Mouse (Mus musculus): ENCODE results near the gene Usp53. TPM values are rescaled to one million over a fixed set of nuclear protein-coding genes. Genes with fewer than 3 reads are reported as not detected.
"Not testable (repeated sequence)": the region's sequence is repeated elsewhere in the genome, so short reads cannot be mapped to it uniquely, and the experiment has no call there.

Usp53 gene
- polyA plus RNA-seq, 1 experiment from 2014 or later: 6.7 TPM

DNA sequence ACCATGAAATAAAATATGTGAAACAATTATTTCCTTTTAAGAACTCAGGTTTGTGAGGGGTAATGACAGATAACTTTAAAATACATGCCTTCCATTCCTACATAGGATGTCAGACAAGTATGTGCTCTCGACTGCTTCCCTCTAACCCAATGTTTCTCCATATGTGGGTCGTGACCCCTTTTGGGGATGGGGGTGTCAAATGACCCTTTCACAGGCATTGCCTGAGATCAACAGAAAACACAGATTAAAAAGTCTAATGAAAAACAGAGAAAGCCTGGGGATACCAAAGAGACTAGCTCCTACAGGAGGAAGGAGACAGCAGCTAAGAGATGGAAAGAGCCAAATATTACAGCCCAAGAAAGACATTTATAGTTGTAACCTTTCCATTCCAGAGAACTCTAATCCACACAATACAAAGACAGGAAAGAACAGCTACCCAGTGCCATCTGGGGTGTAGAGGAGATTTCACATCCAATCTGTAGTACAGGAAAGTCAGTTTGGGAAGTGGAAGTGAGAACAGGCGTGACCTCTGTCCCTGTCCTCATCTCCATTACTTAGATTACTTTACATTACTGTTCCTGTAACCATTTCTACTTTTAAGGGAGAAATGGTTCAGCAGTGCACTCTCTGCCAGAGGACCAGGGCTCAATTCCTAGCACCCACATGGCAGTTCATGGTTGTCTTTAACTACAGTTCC, 12.0 kb downstream of the Usp53 start:
- 75% methylated on average over 3 of the region's 3 CpGs for whole genome bisulfite sequencing
- Histone ChIP-seq H3K9me3 (replicated peaks; ENCODE audit: control insufficient read depth, low read length) (no peaks in the 10 kb centered on the region), H3K4me1 (ENCODE audit: control insufficient read depth, insufficient read depth, low read length) (peaks cover 10% of the 10 kb centered on the region; the same call in 1 of the 2 replicates), H3K4me2 (ENCODE audit: low read length) (no peak overlapping the region), H3K27ac (ENCODE audit: low read depth, low read length) (no peak overlapping the region), H3K27me3 (replicated peaks; ENCODE audit: control insufficient read depth, insufficient read depth, low read length) (no peaks in the 10 kb centered on the region), H3K36me3 (ENCODE audit: control insufficient read depth, insufficient read depth, low read length) (0 out of 2 replicates have a peak, but pooled peaks cover 7% of the 10 kb centered on the region), H3K9ac (ENCODE audit: low read length) (no peak overlapping the region), H3K4me3 (ENCODE audit: low read depth, low read length) (no peak overlapping the region)
- ATAC-seq (no peak), DNase-seq (ENCODE audit: low spot score) (no peak)

DNA sequence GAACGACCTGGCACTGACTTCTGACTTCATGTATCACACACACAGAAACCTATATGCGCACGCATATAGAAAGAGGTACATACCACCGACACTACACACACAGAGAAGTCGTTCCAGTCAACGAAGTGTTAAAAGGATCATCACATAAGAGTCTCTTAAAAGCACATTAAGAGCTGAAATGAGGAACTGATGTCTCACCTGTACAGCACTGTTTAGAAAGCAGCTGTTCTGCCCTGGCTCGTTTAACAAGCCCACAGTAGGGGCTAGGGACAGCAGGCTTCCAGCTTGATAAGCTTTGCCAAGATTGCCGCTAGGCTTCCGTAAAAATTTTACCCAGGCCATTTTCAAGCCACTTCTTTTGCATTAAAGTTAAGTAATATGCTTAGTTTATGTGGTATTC, 15.9 kb downstream of the Usp53 start:
- Histone ChIP-seq H3K27ac (ENCODE audit: low read depth, low read length) (no peak overlapping the region), H3K4me3 (ENCODE audit: low read depth, low read length) (no peak overlapping the region), H3K36me3 (ENCODE audit: control insufficient read depth, insufficient read depth, low read length) (peaks cover 7% of the 10 kb centered on the region; the same call in 1 of the 2 replicates), H3K4me2 (ENCODE audit: low read length) (no peak overlapping the region), H3K9me3 (replicated peaks; ENCODE audit: control insufficient read depth, low read length) (no peaks in the 10 kb centered on the region), H3K4me1 (ENCODE audit: control insufficient read depth, insufficient read depth, low read length) (no peaks in the 10 kb centered on the region), H3K9ac (ENCODE audit: low read length) (no peak overlapping the region), H3K27me3 (replicated peaks; ENCODE audit: control insufficient read depth, insufficient read depth, low read length) (no peaks in the 10 kb centered on the region)
- 88% methylated on average over 9 of the region's 9 CpGs for WGBS
- DNase-seq (ENCODE audit: low spot score) (no peak), ATAC-seq (no peak)

DNA sequence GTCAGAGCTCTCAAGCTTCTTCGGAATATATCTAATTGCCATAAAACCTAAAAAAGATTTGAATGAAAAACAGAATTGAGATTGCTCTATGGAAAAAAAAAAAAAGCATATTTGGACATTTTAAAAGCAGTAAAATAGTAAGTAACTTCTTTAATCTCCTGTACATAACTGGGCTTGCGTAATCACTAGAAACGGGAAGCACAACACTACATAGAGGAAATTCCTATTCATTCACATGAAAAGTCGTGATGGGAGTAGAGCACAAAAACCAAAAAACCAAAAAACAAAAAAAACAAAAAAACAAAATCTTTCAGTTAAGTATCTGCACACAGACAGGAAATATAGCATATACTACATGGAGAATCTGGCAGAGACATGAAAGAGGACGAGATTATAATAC, 20.0 kb downstream of the Usp53 start:
- no peak for ATAC-seq
- Histone ChIP-seq H3K27me3 (replicated peaks; ENCODE audit: control insufficient read depth, insufficient read depth, low read length) (no peaks in the 10 kb centered on the region), H3K27ac (ENCODE audit: low read depth, low read length) (no peak overlapping the region), H3K4me2 (ENCODE audit: low read length) (no peak overlapping the region), H3K4me3 (ENCODE audit: low read depth, low read length) (no peak overlapping the region), H3K9ac (ENCODE audit: low read length) (no peak overlapping the region), H3K9me3 (replicated peaks; ENCODE audit: control insufficient read depth, low read length) (no peaks in the 10 kb centered on the region), H3K36me3 (ENCODE audit: control insufficient read depth, insufficient read depth, low read length) (peaks cover 7% of the 10 kb centered on the region; the same call in 1 of the 2 replicates), H3K4me1 (ENCODE audit: control insufficient read depth, insufficient read depth, low read length) (no peaks in the 10 kb centered on the region)
- DNase-seq (ENCODE audit: low spot score): no peak
- 90% methylated on average over 5 of the region's 5 CpGs for WGBS

DNA sequence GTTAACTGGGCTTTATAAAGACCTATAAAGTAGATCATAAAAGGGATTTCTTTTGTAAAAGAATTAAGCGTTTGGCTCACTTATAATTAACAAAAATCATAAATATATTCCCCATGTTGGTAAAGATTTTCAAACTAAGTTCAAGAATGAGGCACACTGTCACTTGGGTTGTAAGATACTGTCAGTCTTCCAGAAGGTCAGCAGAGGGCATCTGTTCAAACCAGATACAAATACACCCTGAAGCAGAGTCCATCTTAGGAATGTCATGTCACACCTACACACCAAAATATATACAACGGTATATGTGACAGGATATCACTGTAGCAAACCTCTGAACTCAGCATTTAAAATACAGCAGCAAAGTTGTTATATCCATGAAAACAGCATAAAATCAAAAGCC, 34.2 kb downstream of the Usp53 start:
- H3K9ac ChIP-seq (ENCODE audit: low read length): no peak overlapping the region
- peaks cover 18% of the 10 kb centered on the region for H3K36me3 ChIP-seq (ENCODE audit: control insufficient read depth, insufficient read depth, low read length)
- 95% methylated on average over 2 of the region's 2 CpGs for WGBS
- H3K9me3 ChIP-seq (replicated peaks; ENCODE audit: control insufficient read depth, low read length): no peaks in the 10 kb centered on the region
- ATAC-seq: no peak
- H3K27ac ChIP-seq (ENCODE audit: low read depth, low read length): no peak overlapping the region
- no peak overlapping the region for H3K4me2 ChIP-seq (ENCODE audit: low read length)
- H3K27me3 ChIP-seq (replicated peaks; ENCODE audit: control insufficient read depth, insufficient read depth, low read length): no peaks in the 10 kb centered on the region
- no peaks in the 10 kb centered on the region for H3K4me1 ChIP-seq (ENCODE audit: control insufficient read depth, insufficient read depth, low read length)
- H3K4me3 ChIP-seq (ENCODE audit: low read depth, low read length): no peak overlapping the region
- no peak for DNase-seq (ENCODE audit: low spot score)

DNA sequence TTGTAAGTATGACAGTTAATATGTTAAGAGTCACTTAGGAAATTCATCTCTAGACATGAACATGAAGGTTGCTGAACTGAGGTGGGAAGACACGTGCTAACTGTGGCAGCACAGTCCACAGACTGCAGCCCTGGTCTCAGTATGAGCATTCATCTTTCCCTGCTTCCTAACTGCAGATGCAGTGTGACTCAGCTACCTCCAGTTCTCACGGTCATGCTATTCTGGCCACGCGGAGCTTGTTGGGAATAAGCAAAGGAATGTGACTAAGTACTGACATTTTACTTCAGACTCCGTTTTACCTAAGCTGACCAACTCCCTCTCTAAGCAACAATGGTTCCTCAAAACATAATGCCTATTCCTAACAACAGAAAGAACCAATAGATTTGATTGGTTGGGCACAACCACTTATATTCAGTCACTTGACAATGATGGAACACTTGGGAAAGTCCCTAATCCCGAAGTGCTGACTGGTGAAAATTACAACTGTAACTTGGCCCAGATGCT, 40.9 kb downstream of the Usp53 start:
- Histone ChIP-seq H3K4me2 (ENCODE audit: low read length) (no peak overlapping the region), H3K27me3 (replicated peaks; ENCODE audit: control insufficient read depth, insufficient read depth, low read length) (no peaks in the 10 kb centered on the region), H3K9me3 (replicated peaks; ENCODE audit: control insufficient read depth, low read length) (no peaks in the 10 kb centered on the region), H3K4me3 (ENCODE audit: low read depth, low read length) (no peak overlapping the region), H3K4me1 (ENCODE audit: control insufficient read depth, insufficient read depth, low read length) (no peaks in the 10 kb centered on the region), H3K36me3 (ENCODE audit: control insufficient read depth, insufficient read depth, low read length) (no peaks in the 10 kb centered on the region), H3K27ac (ENCODE audit: low read depth, low read length) (no peak overlapping the region), H3K9ac (ENCODE audit: low read length) (no peak overlapping the region)
- WGBS: 84% methylated on average over 6 of the region's 6 CpGs
- ATAC-seq (no peak), DNase-seq (ENCODE audit: low spot score) (no peak)

DNA sequence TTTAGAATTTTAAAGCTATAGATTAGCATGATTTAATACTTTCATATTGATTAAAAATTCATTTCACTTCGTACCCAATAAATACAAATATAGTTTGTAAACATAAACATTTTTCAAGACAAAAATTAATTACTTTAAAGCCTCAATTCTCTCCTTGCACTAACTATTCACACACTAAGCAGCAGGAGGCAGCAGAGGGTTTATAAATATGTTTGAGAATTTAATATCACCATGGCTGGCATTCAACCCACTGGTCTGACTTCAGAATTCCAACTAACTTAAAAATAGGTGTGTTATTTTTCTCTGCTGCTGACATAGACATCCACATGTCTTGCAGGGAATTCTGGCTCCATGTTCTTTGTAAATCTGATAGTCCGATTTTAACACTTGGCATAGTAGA, 45.1 kb downstream of the Usp53 start:
- Histone ChIP-seq H3K36me3 (ENCODE audit: control insufficient read depth, insufficient read depth, low read length) (0 out of 2 replicates have a peak, but pooled peaks cover 1% of the 10 kb centered on the region), H3K4me1 (ENCODE audit: control insufficient read depth, insufficient read depth, low read length) (no peaks in the 10 kb centered on the region), H3K4me2 (ENCODE audit: low read length) (no peak overlapping the region), H3K9me3 (replicated peaks; ENCODE audit: control insufficient read depth, low read length) (no peaks in the 10 kb centered on the region), H3K27me3 (replicated peaks; ENCODE audit: control insufficient read depth, insufficient read depth, low read length) (no peaks in the 10 kb centered on the region), H3K4me3 (ENCODE audit: low read depth, low read length) (no peak overlapping the region), H3K27ac (ENCODE audit: low read depth, low read length) (no peak overlapping the region), H3K9ac (ENCODE audit: low read length) (no peak overlapping the region)
- no peak for ATAC-seq
- DNase-seq (ENCODE audit: low spot score): peak; percentile 80
- WGBS: 83% methylated on average over 2 of the region's 2 CpGs

DNA sequence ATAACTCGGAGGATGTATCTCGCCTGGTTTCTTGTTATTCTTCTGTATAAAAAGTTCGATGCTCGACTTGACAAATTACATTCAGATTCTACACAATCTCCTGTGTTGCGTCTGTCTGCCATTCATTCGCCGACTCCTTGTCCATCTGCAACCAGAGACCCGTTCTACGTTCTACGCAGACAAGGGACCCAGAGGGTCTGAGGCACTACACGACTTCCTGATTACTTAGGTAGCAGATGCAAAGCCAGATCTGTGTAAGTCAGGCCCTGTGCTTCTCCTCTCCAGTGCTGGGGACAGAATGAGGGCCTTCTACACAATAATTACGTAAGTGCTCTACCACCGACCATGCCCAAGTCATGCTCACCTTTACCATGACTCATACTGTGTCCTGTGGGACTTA, 47.1 kb downstream of the Usp53 start:
- ATAC-seq: not testable (repeated sequence)

DNA sequence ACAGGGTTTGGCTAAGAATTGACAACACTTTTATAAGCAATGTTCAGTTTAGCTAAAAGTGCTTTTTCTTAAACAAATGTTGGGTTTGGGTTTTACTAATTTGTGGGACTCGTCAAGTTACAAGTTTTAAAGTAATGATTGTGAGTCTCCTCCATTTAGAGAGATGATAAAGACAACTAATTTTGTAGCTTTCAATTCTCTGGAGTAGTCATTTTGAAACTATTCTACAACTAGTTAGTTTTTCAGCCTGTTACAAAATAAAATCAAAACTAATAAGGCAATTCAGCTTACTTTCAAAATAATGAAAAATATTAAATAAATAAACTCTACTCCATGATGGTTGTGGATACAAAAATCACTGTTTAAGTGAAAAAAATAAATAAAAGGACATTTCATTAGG, 51.8 kb downstream of the Usp53 start:
- ATAC-seq: no peak
- H3K27me3 ChIP-seq (replicated peaks; ENCODE audit: control insufficient read depth, insufficient read depth, low read length): no peaks in the 10 kb centered on the region

More for the DNA sequence above, 47.1 kb downstream of the Usp53 start:
- H3K36me3 ChIP-seq (ENCODE audit: control insufficient read depth, insufficient read depth, low read length); DNase-seq (ENCODE audit: low spot score); H3K4me3 ChIP-seq (ENCODE audit: low read depth, low read length); H3K9ac ChIP-seq (ENCODE audit: low read length); H3K27ac ChIP-seq (ENCODE audit: low read depth, low read length); H3K9me3 ChIP-seq (replicated peaks; ENCODE audit: control insufficient read depth, low read length); H3K4me1 ChIP-seq (ENCODE audit: control insufficient read depth, insufficient read depth, low read length); H3K4me2 ChIP-seq (ENCODE audit: low read length); H3K27me3 ChIP-seq (replicated peaks; ENCODE audit: control insufficient read depth, insufficient read depth, low read length): not testable (repeated sequence)
- WGBS: 61% methylated on average over 13 of the region's 13 CpGs

DNA sequence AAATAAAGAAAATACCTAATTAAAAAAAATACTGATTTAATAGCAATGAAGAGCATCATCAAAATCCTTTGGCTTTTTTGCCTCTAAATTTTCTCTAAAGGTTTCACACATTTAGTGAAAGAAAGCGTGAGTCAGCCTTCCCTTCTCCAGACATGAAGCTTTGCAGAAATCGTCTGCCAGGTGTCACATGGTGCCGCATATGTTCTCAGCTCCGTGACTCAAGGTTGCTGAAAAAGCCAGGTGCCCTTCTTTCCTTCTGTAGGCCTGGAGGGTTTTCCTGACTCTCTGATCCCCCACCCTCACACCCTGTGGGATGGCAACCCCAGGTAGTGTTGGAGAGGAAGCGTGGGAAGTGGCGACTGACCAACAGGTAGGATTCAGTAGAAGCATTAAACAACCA, 54.6 kb downstream of the Usp53 start:
- Histone ChIP-seq H3K27ac (ENCODE audit: low read depth, low read length) (no peak overlapping the region), H3K9ac (ENCODE audit: low read length) (no peak overlapping the region), H3K27me3 (replicated peaks; ENCODE audit: control insufficient read depth, insufficient read depth, low read length) (no peaks in the 10 kb centered on the region), H3K4me3 (ENCODE audit: low read depth, low read length) (no peak overlapping the region), H3K9me3 (replicated peaks; ENCODE audit: control insufficient read depth, low read length) (no peaks in the 10 kb centered on the region), H3K4me2 (ENCODE audit: low read length) (no peak overlapping the region), H3K36me3 (ENCODE audit: control insufficient read depth, insufficient read depth, low read length) (peaks cover 8% of the 10 kb centered on the region; the same call in 1 of the 2 replicates), H3K4me1 (ENCODE audit: control insufficient read depth, insufficient read depth, low read length) (0 out of 2 replicates have a peak, but pooled peaks cover 4% of the 10 kb centered on the region)
- no peak for DNase-seq (ENCODE audit: low spot score)
- ATAC-seq: no peak
- 92% methylated on average over 6 of the region's 6 CpGs for WGBS

More for the DNA sequence above, 51.8 kb downstream of the Usp53 start:
- no peak overlapping the region for H3K4me3 ChIP-seq (ENCODE audit: low read depth, low read length)
- no peak for DNase-seq (ENCODE audit: low spot score)
- H3K9me3 ChIP-seq (replicated peaks; ENCODE audit: control insufficient read depth, low read length): no peaks in the 10 kb centered on the region
- no peaks in the 10 kb centered on the region for H3K4me1 ChIP-seq (ENCODE audit: control insufficient read depth, insufficient read depth, low read length)
- 85% methylated on average over 1 of the region's 1 CpGs for WGBS
- H3K36me3 ChIP-seq (ENCODE audit: control insufficient read depth, insufficient read depth, low read length): 0 out of 2 replicates have a peak, but pooled peaks cover 4% of the 10 kb centered on the region
- no peak overlapping the region for H3K27ac ChIP-seq (ENCODE audit: low read depth, low read length)
- no peak overlapping the region for H3K4me2 ChIP-seq (ENCODE audit: low read length)
- H3K9ac ChIP-seq (ENCODE audit: low read length): no peak overlapping the region

Measured in forebrain, embryonic 14.5 days (tissue).